Mouse (Mus musculus) MEL (cell line): ENCODE data around the gene Thsd7b. TPM values are rescaled to one million over a fixed set of nuclear protein-coding genes. Genes with fewer than 3 reads are reported as not detected.

Experiments used
- DNase-seq: peaks from one replicate; pipeline ENCODE4 v3.0.0; 2011; ENCODE audit warnings: low read depth, low spot score
- H3K27ac ChIP-seq: 2 replicates; pipeline ENCODE4 v1.5.1; 2012; ENCODE audit warnings: low read depth, mild to moderate bottlenecking, control low read depth, low read length, moderate library complexity; ENCODE audit not compliant: control insufficient read depth
- H3K27me3 ChIP-seq, 2 experiments: fragments of 150-350 bp in 1 of 2; sonication (generic) in 1 of 2; 2 replicates each; pipeline ENCODE4 v1.6.1; 2012; ENCODE audit warnings: low read length in 2 of 2, mild to moderate bottlenecking in 2 of 2, improper control_type of control experiment in 1 of 2, moderate library complexity in 1 of 2; ENCODE audit not compliant: insufficient read depth in 2 of 2, control insufficient read depth in 1 of 2
- H3K36me3 ChIP-seq, 2 experiments: 2 replicates each; pipeline ENCODE4 v1.6.1; 2012 to 2014; ENCODE audit warnings: low read length in 2 of 2, improper control_type of control experiment in 1 of 2, inconsistent platforms in 1 of 2, mild to moderate bottlenecking in 1 of 2; ENCODE audit not compliant: insufficient read depth in 2 of 2, control insufficient read depth in 1 of 2
- H3K4me1 ChIP-seq, 2 experiments: fragments of 150-350 bp in 1 of 2; sonication (generic) in 1 of 2; 2 replicates each; pipeline ENCODE4 v1.6.1; 2012; ENCODE audit warnings: low read length in 2 of 2, improper control_type of control experiment in 1 of 2, mild to moderate bottlenecking in 1 of 2; ENCODE audit not compliant: insufficient read depth in 2 of 2, control insufficient read depth in 1 of 2
- H3K4me3 ChIP-seq, 2 experiments: fragments of 150-350 bp in 1 of 2; sonication (generic) in 1 of 2; 2 replicates each; pipeline ENCODE4 v1.5.1; 2012; ENCODE audit warnings: low read depth in 2 of 2, low read length in 2 of 2, mild to moderate bottlenecking in 2 of 2, moderate library complexity in 2 of 2, control low read depth in 1 of 2, improper control_type of control experiment in 1 of 2; ENCODE audit not compliant: control insufficient read depth in 1 of 2, insufficient read depth in 1 of 2
- H3K79me2 ChIP-seq: 2 replicates; pipeline ENCODE4 v1.6.1; 2012; ENCODE audit warnings: mild to moderate bottlenecking, low read length, moderate library complexity; ENCODE audit not compliant: control insufficient read depth, poor library complexity, insufficient read depth
- H3K9ac ChIP-seq: 2 replicates; pipeline ENCODE4 v1.6.1; 2012; ENCODE audit warnings: low read depth, mild to moderate bottlenecking, control low read depth, low read length, moderate library complexity; ENCODE audit not compliant: control insufficient read depth, poor library complexity, severe bottlenecking
- H3K9me3 ChIP-seq: fragments of 150-350 bp; sonication (generic); replicated peaks from 2 replicates; pipeline ENCODE4 v1.6.1; 2012; ENCODE audit warnings: mild to moderate bottlenecking, low read length, improper control_type of control experiment, moderate library complexity; ENCODE audit not compliant: insufficient read depth
- BHLHE40 ChIP-seq: IDR thresholded peaks from 2 replicates; pipeline ENCODE4 v1.6.1; 2012; ENCODE audit warnings: low read depth, mild to moderate bottlenecking, inconsistent platforms, low read length, improper control_type of control experiment, borderline replicate concordance
- CHD1 ChIP-seq: IDR thresholded peaks from 2 replicates; pipeline ENCODE4 v1.6.1; 2012; ENCODE audit warnings: low read depth, mild to moderate bottlenecking, inconsistent platforms, low read length, improper control_type of control experiment
- CTCF ChIP-seq, 3 experiments: IDR thresholded peaks in 2 of 3; conservative IDR thresholded peaks in 1 of 3; 2 replicates each; pipeline ENCODE4 v1.5.1; 2011 to 2012; ENCODE audit warnings: low read length in 3 of 3, low read depth in 2 of 3, mild to moderate bottlenecking in 2 of 3, improper control_type of control experiment in 1 of 3, inconsistent platforms in 1 of 3, mixed read lengths in 1 of 3, moderate library complexity in 1 of 3; ENCODE audit not compliant: control insufficient read depth in 1 of 3, insufficient read depth in 1 of 3, poor library complexity in 1 of 3, severe bottlenecking in 1 of 3
- ETS1 ChIP-seq: IDR thresholded peaks from 2 replicates; pipeline ENCODE4 v1.6.1; 2012; ENCODE audit warnings: low read depth, mild to moderate bottlenecking, inconsistent platforms, low read length, improper control_type of control experiment, moderate library complexity
- GATA1 ChIP-seq: IDR thresholded peaks from 2 replicates; pipeline ENCODE4 v1.6.1; 2011; ENCODE audit warnings: low read depth, low read length, improper control_type of control experiment
- JUND ChIP-seq: IDR thresholded peaks from 2 replicates; pipeline ENCODE4 v1.6.1; 2011; ENCODE audit warnings: low read depth, mild to moderate bottlenecking, improper control_type of control experiment, low read length
- KAT2A ChIP-seq: conservative IDR thresholded peaks from 2 replicates; pipeline ENCODE4 v1.6.1; 2012; ENCODE audit warnings: low read depth, low read length, improper control_type of control experiment, inconsistent platforms
- MEF2A ChIP-seq: IDR thresholded peaks from 2 replicates; pipeline ENCODE4 v1.6.1; 2014; ENCODE audit warnings: low read depth, mild to moderate bottlenecking, inconsistent platforms, low read length, improper control_type of control experiment; ENCODE audit not compliant: poor library complexity, insufficient replicate concordance, severe bottlenecking; ENCODE audit errors: extremely low read depth
- MYB ChIP-seq: IDR thresholded peaks from 2 replicates; pipeline ENCODE4 v1.6.1; 2011; ENCODE audit warnings: mild to moderate bottlenecking, low read depth, low read length, improper control_type of control experiment
- MYC ChIP-seq: IDR thresholded peaks from 2 replicates; pipeline ENCODE4 v1.6.1; 2011; ENCODE audit warnings: low read depth, mild to moderate bottlenecking, low read length, improper control_type of control experiment, moderate library complexity
- NELFE ChIP-seq: IDR thresholded peaks from 2 replicates; pipeline ENCODE4 v1.6.1; 2011; ENCODE audit warnings: low read depth, low read length, improper control_type of control experiment
- NRF1 ChIP-seq: IDR thresholded peaks from 2 replicates; pipeline ENCODE4 v1.6.1; 2014; ENCODE audit warnings: low read depth, mild to moderate bottlenecking, inconsistent platforms, low read length, improper control_type of control experiment, moderate library complexity; ENCODE audit not compliant: poor library complexity, insufficient read depth, severe bottlenecking
- POLR2AphosphoS5 ChIP-seq: IDR thresholded peaks from 2 replicates; pipeline ENCODE4 v1.6.1; 2012; ENCODE audit warnings: low read depth, borderline replicate concordance, mild to moderate bottlenecking, inconsistent platforms, low read length, moderate library complexity, mixed read lengths
- TCF12 ChIP-seq: IDR thresholded peaks from 2 replicates; pipeline ENCODE4 v1.6.1; 2014; ENCODE audit warnings: low read depth, mild to moderate bottlenecking, inconsistent platforms, low read length, improper control_type of control experiment, moderate library complexity
- UBTF ChIP-seq: IDR thresholded peaks from 2 replicates; pipeline ENCODE4 v1.6.1; 2012; ENCODE audit warnings: low read depth, mild to moderate bottlenecking, inconsistent platforms, low read length, improper control_type of control experiment, moderate library complexity, borderline replicate concordance; ENCODE audit not compliant: insufficient read depth
- USF1 ChIP-seq: IDR thresholded peaks from 2 replicates; pipeline ENCODE4 v1.6.1; 2014; ENCODE audit warnings: low read depth, mild to moderate bottlenecking, inconsistent platforms, low read length, improper control_type of control experiment, moderate library complexity
- USF2 ChIP-seq, 2 experiments: IDR thresholded peaks; 2 replicates each; pipeline ENCODE4 v1.6.1; 2011 to 2012; ENCODE audit warnings: improper control_type of control experiment in 2 of 2, low read length in 2 of 2, borderline replicate concordance in 1 of 2, inconsistent platforms in 1 of 2, low read depth in 1 of 2, mild to moderate bottlenecking in 1 of 2; ENCODE audit not compliant: insufficient read depth in 1 of 2
- ZMIZ1 ChIP-seq: IDR thresholded peaks from 2 replicates; pipeline ENCODE4 v1.6.1; 2012; ENCODE audit warnings: low read depth, mild to moderate bottlenecking, inconsistent platforms, low read length, improper control_type of control experiment, moderate library complexity
- ZNF384 ChIP-seq: IDR thresholded peaks from 2 replicates; pipeline ENCODE4 v1.6.1; 2012; ENCODE audit warnings: low read depth, mild to moderate bottlenecking, inconsistent platforms, low read length, improper control_type of control experiment
- polyA plus RNA-seq, 2 experiments: library from polyadenylated mRNA; stranded (reverse) in 1 of 2; unstranded in 1 of 2; fragments of >175 nt in 1 of 2; fragments of >200 nt in 1 of 2; gene quantifications; 2 replicates each; pipeline versions ENCODE4 v1.2.1 to v1.2.4; 2012; ENCODE audit warnings: low replicate concordance in 2 of 2, low read depth in 1 of 2; ENCODE audit not compliant: insufficient read length in 2 of 2, insufficient read depth in 1 of 2, missing spikeins in 1 of 2
- total RNA-seq: library from RNA; depleted of rRNA; stranded (reverse); fragments of 300-350 nt; gene quantifications from 2 replicates; pipeline ENCODE4 v1.2.3, GENCODE M21; 2012

The Thsd7b gene
- total and polyA plus RNA-seq, 3 experiments, result not detected

DNA sequence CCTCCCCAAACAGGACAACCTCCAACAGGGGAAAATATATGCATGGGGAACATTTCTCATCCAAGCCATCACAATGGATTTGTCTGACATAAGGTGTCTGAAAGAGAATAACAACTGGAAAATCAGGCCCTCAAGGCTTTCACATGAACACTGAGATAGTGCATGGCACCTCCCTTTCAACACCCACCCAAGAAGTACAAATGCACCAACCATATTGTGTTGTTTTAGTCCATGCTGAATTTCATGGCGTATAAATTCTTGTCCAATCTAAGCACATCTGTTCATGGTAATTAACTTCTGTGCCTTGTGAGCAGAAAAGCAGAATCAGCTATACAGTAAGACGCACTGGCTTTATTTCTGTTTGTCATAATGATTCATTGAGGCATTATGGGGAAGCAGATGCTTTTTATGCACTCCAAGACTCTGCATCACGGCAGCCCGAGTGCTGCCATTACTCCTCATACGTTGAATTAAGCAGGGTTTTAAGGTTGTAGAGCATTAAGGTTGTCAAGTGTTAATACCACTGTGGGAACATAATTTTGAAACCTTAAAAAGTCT, 577.0 kb downstream of the Thsd7b start:
- Histone ChIP-seq H3K36me3 (no peaks in the 10 kb centered on the region), H3K9ac (no peak overlapping the region), H3K79me2 (no peaks in the 10 kb centered on the region), H3K27ac (no peak overlapping the region), H3K4me1 (no peaks in the 10 kb centered on the region), H3K27me3 (no peaks in the 10 kb centered on the region; a peak in 1 of 4 replicates), H3K9me3 (no peaks in the 10 kb centered on the region), H3K4me3 (no peak overlapping the region)
- DNase-seq, result no peak
- TF ChIP-seq BHLHE40 (no peak), USF2 (IDR thresholded peaks at IDR 0.05; ENCODE audit: borderline replicate concordance in 1 of 2, insufficient read depth in 1 of 2, low read depth in 1 of 2, low read length in 2 of 2) (no peak), ETS1 (no peak), JUND (no peak), MYB (no peak), UBTF (no peak), CTCF (IDR thresholded peaks at IDR 0.05 in 2 of 3, conservative IDR thresholded peaks at IDR 0.05 in 1 of 3; ENCODE audit: control insufficient read depth in 1 of 3, insufficient read depth in 1 of 3, low read depth in 2 of 3, low read length in 3 of 3, poor library complexity in 1 of 3, severe bottlenecking in 1 of 3) (no peak)
- TF ChIP-seq, all 39 proteins: peak for 0

DNA sequence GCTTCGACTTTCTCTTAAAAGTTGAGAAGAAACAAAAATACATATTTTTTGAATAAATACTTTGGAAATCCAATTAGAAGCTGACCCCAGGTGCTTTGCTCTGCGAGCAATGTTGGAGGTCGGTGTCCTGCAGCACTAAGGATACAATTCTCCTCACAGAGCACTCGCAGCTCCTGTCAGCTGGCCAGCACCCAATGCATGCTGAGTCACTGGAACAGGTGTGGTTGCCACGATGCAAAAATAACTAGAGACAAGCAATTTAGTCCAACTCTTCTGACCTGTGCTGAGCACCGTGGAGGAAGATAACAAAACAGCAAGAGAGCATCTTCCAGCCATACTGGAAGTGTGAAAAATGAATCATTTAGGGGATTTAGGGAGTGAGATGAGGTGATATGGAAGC, 594.6 kb downstream of the Thsd7b start:
- Histone ChIP-seq H3K4me1 (no peaks in the 10 kb centered on the region), H3K9ac (no peak overlapping the region), H3K9me3 (no peaks in the 10 kb centered on the region), H3K36me3 (no peaks in the 10 kb centered on the region), H3K79me2 (no peaks in the 10 kb centered on the region), H3K27ac (no peak overlapping the region), H3K4me3 (no peak overlapping the region), H3K27me3 (no peaks in the 10 kb centered on the region)
- DNase-seq, result no peak
- TF ChIP-seq GATA1 (no peak), MYC (no peak), ZMIZ1 (no peak), NRF1 (no peak), MEF2A (no peak), USF1 (no peak), MYB (no peak), KAT2A (no peak), TCF12 (no peak), POLR2AphosphoS5 (no peak), CHD1 (no peak), NELFE (no peak), ZNF384 (no peak)
